Mouse (Mus musculus) heart, embryonic 14.5 days (tissue): ENCODE measurements at regions not wholly inside any gene's neighbourhood (a gene's known extent, or its start where the extent isn't known, plus 50 kb on each side); places are given as distances from the start of the nearest gene placed in this dataset.

ENCODE experiments used
- ATAC-seq: fragments of 200-750 bp; cut with Nextera tagmentation; 2 replicates; pipeline ENCODE4 v1.8.0; 2017; ENCODE audit warnings: low read depth, moderate TSS enrichment; ENCODE audit not compliant: insufficient number of reproducible peaks, insufficient read depth, low FRiP score
- H3K27ac ChIP-seq, 2 experiments: fragments of 200-500 bp in 1 of 2; fragments of 300-500 bp in 1 of 2; sonication (generic) in 1 of 2; replicated peaks in 1 of 2; 2 replicates each; pipeline ENCODE4 v1.5.1; 2012 to 2014; ENCODE audit warnings: low read depth in 2 of 2, low read length in 2 of 2, control low read depth in 1 of 2, mild to moderate bottlenecking in 1 of 2, mixed read lengths in 1 of 2; ENCODE audit not compliant: control insufficient read depth in 1 of 2, insufficient read depth in 1 of 2
- H3K27me3 ChIP-seq: fragments of 300-500 bp; sonication (generic); 2 replicates; pipeline ENCODE4 v1.6.1; 2014; ENCODE audit warnings: mild to moderate bottlenecking, low read length, control low read depth; ENCODE audit not compliant: control insufficient read depth, insufficient read depth
- H3K36me3 ChIP-seq: fragments of 300-500 bp; sonication (generic); 2 replicates; pipeline ENCODE4 v1.6.1; 2014; ENCODE audit warnings: mild to moderate bottlenecking, control low read depth, low read length, mixed read lengths; ENCODE audit not compliant: control insufficient read depth, insufficient read depth
- H3K4me1 ChIP-seq, 2 experiments: fragments of 200-500 bp in 1 of 2; fragments of 300-500 bp in 1 of 2; sonication (generic) in 1 of 2; 2 replicates each; pipeline ENCODE4 v1.6.1; 2012 to 2014; ENCODE audit warnings: low read length in 2 of 2, control low read depth in 1 of 2, mixed read lengths in 1 of 2; ENCODE audit not compliant: control insufficient read depth in 2 of 2, insufficient read depth in 2 of 2
- H3K4me2 ChIP-seq: fragments of 300-500 bp; sonication (generic); 2 replicates; pipeline ENCODE4 v1.6.1; 2014; ENCODE audit warnings: mild to moderate bottlenecking, low read length
- H3K4me3 ChIP-seq, 2 experiments: fragments of 200-500 bp in 1 of 2; fragments of 300-500 bp in 1 of 2; sonication (generic) in 1 of 2; 2 replicates each; pipeline ENCODE4 v1.5.1; 2012 to 2014; ENCODE audit warnings: low read length in 2 of 2, mild to moderate bottlenecking in 2 of 2, control low read depth in 1 of 2, low read depth in 1 of 2, moderate library complexity in 1 of 2; ENCODE audit not compliant: control insufficient read depth in 1 of 2, insufficient read depth in 1 of 2
- H3K9ac ChIP-seq: fragments of 300-500 bp; sonication (generic); 2 replicates; pipeline ENCODE4 v1.6.1; 2014; ENCODE audit warnings: mild to moderate bottlenecking, low read length
- H3K9me3 ChIP-seq: fragments of 300-500 bp; sonication (generic); 2 replicates; pipeline ENCODE4 v1.6.1; 2016; ENCODE audit warnings: low read length, control low read depth; ENCODE audit not compliant: control insufficient read depth
- WGBS: fragments of 180-500 bp; shearing (Covaris S2); extraction: QIAGEN DNeasy Blood & Tissue Kit; methylation state at CpG from one replicate; pipeline ENCODE4 v1.1.7; 2014; 5-methylcytosine and 5-hydroxymethylcytosine counted together

DNA sequence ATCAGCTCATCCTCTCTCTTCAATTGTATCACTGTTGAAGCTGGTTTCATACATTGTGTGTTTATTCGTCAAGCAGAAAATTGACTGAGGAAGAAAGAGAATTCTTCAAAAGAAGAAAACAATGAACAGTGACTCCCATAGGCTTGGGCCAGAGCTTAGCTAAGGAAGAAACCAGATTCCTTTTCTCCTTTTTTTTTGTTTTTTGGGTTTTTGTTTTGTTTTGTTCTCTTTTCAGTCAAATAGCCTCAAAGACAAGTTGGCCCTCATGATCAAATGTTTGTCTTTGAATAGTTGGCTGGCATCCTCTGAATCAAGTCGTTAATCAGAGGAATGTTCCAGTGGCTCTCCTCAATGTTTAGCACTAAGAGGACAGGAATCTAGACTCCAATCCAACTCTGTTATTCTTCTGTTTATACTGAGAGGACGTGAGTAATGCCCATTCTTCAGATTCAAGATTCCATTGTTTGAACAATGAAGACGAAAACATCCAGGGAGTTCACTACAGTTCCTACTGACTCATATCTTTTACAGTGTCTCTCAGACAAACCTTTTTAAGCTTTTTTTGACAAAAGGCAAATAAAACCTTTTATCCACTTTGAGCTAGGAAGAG lies 86.1 kb upstream of the Adgrl4 start:
- no peak for ATAC-seq
- H3K27ac ChIP-seq = no peak overlapping the region

DNA sequence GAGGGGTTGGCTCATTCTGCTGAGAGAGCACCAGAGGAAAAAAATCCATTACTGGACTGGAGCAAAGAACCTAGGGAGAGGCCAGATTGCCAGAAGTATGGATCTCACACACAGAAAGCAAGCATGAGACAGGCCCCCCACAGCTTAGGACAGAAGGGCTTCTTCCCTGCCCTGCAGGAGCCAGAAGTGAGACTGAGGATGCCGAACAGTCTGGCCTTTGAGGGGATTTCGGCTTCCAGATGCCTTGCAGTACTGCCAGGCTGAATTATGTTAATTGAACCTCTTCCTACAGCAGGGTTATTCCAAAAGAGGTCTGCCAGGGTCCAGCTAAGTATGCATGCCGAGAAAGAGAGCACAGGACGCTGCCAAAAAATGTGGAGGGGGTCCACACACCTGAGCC lies 71.4 kb upstream of the Adgrl4 start:
- no peak for ATAC-seq
- no peak overlapping the region for H3K4me2 ChIP-seq
- H3K36me3 ChIP-seq = no peaks in the 10 kb centered on the region
- no peak overlapping the region for H3K4me3 ChIP-seq
- H3K27me3 ChIP-seq = no peaks in the 10 kb centered on the region
- no peak overlapping the region for H3K27ac ChIP-seq
- no peaks in the 10 kb centered on the region for H3K4me1 ChIP-seq
- H3K9me3 ChIP-seq = no peaks in the 10 kb centered on the region
- 73% methylated on average over 4 of the region's 4 CpGs for WGBS
- no peak overlapping the region for H3K9ac ChIP-seq

More for the DNA sequence above, 86.1 kb upstream of the Adgrl4 start:
- no peaks in the 10 kb centered on the region for H3K4me1 ChIP-seq
- no peak overlapping the region for H3K4me3 ChIP-seq
- 51% methylated on average over 4 of the region's 4 CpGs for WGBS
- no peaks in the 10 kb centered on the region for H3K36me3 ChIP-seq
- no peaks in the 10 kb centered on the region for H3K9me3 ChIP-seq
- H3K9ac ChIP-seq = no peak overlapping the region
- H3K4me2 ChIP-seq = no peak overlapping the region
- no peaks in the 10 kb centered on the region for H3K27me3 ChIP-seq

DNA sequence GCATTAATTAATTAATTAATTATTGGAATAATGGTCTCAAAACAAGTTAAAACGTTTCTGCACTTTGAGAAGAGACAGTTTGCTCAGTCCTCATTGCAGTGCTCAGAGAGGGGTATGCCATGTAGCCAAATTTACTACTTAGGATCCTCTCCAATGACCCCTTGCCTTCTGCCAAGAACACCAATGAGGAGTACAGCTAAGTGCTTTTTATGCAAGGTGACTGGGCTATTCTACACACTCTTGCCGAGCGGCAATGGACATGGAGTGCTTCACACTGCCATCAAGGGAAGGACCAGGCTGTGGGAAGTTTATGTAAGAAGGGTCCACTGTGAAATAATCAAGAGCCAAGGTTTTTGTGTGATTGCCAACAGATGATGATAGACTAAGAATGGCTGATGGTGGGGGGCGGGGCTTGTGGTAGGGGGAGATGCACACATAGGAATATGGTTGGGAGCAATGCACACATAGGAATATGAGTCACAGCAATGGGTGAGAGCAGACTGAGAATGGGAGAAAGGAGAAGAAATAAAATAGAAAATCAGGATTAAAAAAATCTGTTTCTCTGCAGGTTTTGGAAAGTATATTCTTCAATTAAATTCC lies 70.9 kb upstream of the Adgrl4 start:
- Histone ChIP-seq H3K4me2 (no peak overlapping the region), H3K4me1 (no peaks in the 10 kb centered on the region), H3K9me3 (no peaks in the 10 kb centered on the region), H3K4me3 (no peak overlapping the region), H3K9ac (no peak overlapping the region), H3K27ac (no peak overlapping the region), H3K36me3 (no peaks in the 10 kb centered on the region), H3K27me3 (no peaks in the 10 kb centered on the region)
- WGBS = 73% methylated on average over 4 of the region's 4 CpGs
- no peak for ATAC-seq

DNA sequence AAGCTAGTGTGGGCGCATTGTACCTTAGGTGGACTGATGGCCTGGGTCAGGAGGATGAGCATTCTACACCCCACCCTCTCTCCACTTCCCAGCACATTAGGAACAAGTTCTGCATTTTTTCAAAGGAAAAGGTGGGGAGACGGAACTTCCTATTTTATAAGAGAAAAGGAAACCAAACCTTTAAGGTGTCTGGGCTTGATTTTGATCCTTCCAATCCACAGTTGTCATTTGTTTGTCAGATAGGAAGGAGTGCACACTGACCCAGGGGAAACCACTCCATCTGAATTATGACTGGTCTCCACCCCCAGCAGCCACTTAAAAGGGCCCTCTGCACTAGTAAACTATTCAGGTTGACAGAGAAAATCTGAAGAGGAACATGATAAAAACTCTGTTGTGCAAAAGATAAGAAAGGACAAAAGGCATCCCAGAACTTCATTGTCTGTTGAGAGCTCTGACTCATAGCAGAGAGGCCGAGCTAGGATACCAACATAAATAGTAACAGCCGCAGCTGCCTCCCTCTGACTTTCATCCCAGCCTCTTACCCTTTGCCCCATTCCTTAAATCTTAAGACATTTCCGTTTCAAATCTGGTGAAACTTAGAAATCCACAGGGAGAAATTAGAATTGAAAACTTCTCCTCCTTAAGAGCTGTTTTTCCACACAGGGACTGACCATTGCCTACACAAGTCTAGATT lies 54.2 kb upstream of the Adgrl4 start:
- Histone ChIP-seq H3K27ac (no peak overlapping the region), H3K36me3 (no peaks in the 10 kb centered on the region), H3K4me2 (no peak overlapping the region), H3K4me1 (no peaks in the 10 kb centered on the region; a peak in 1 of 4 replicates), H3K4me3 (no peak overlapping the region), H3K9me3 (no peaks in the 10 kb centered on the region), H3K27me3 (no peaks in the 10 kb centered on the region), H3K9ac (no peak overlapping the region)
- 38% methylated on average over 5 of the region's 5 CpGs for WGBS
- ATAC-seq = no peak

DNA sequence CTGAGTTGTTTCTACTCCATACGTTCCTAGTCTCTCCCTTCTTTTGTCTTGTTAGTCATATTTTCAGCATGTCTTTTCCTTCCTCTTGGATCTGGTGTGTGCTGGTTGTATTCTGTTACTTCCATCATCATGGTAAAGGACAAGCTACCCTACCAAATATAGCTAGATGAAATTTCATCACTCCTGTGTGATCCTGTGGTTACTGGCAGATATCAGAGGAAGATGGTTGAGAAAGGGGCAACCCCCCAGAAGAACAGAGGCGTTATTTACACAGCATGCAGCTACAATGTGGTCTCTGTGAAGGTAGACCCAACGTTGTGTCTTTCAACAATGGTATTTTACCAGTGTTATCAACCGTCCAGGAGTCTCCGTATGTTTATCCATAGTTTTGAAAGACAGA lies 52.8 kb upstream of the Adgrl4 start:
- 82% methylated on average over 5 of the region's 5 CpGs for WGBS
- Histone ChIP-seq H3K4me3 (no peak overlapping the region), H3K9ac (no peak overlapping the region), H3K9me3 (no peaks in the 10 kb centered on the region), H3K4me1 (no peaks in the 10 kb centered on the region; a peak in 1 of 4 replicates), H3K27ac (no peak overlapping the region), H3K27me3 (no peaks in the 10 kb centered on the region), H3K4me2 (no peak overlapping the region), H3K36me3 (no peaks in the 10 kb centered on the region)
- ATAC-seq = no peak

DNA sequence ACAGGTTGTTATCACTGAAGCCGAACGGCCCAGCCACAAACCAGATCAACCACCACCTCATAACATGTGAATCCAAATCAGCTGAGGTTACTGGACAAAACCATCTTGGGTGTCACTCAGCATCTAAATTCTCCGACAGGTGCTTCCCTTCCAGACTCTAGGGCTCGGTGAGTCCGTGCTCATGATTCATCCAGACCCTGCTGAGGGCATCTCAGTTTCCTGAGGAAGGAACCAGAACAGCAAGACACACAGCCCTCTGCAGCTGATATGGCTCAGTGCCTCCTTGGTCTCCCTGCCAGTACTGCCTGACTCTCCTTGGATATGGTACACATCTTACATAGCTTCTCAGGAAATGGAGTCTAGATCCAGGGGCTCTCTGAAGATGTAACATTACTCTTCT lies 51.6 kb upstream of the Adgrl4 start:
- no peak for ATAC-seq
- Histone ChIP-seq H3K9me3 (no peaks in the 10 kb centered on the region), H3K36me3 (no peaks in the 10 kb centered on the region), H3K4me2 (no peak overlapping the region), H3K4me3 (no peak overlapping the region), H3K27me3 (no peaks in the 10 kb centered on the region), H3K4me1 (no peaks in the 10 kb centered on the region; a peak in 1 of 4 replicates), H3K9ac (no peak overlapping the region), H3K27ac (no peak overlapping the region)
- 60% methylated on average over 5 of the region's 5 CpGs for WGBS
